Mouse (Mus musculus) liver, embryonic 14.5 days (tissue): ENCODE results near the gene Tnni3. TPM values are rescaled to one million over a fixed set of nuclear protein-coding genes. Genes with fewer than 3 reads are reported as not detected.

Experiments
- ATAC-seq: fragments of 200-750 bp; cut with Nextera tagmentation; 2 replicates; pipeline ENCODE4 v1.8.0; 2017; ENCODE audit warnings: moderate number of reproducible peaks, mild to moderate bottlenecking, moderate library complexity; ENCODE audit not compliant: insufficient read depth
- DNase-seq, 3 experiments: peaks; one replicate each; pipeline ENCODE4 v3.0.0-alpha.2; 2012 to 2013; ENCODE audit warnings: low read depth in 3 of 3, low spot score in 3 of 3
- H3K27ac ChIP-seq: fragments of 300-500 bp; sonication (generic); 2 replicates; pipeline ENCODE4 v1.5.1; 2014; ENCODE audit warnings: moderate library complexity, mild to moderate bottlenecking, control low read depth, inconsistent platforms
- H3K27me3 ChIP-seq: fragments of 300-500 bp; sonication (generic); 2 replicates; pipeline ENCODE4 v1.6.1; 2014; ENCODE audit warnings: mild to moderate bottlenecking, low read length, moderate library complexity; ENCODE audit not compliant: control insufficient read depth, insufficient read depth
- H3K36me3 ChIP-seq: fragments of 300-500 bp; sonication (generic); replicated peaks from 2 replicates; pipeline ENCODE4 v1.6.1; 2014; ENCODE audit warnings: low read depth; ENCODE audit not compliant: control insufficient read depth, insufficient read depth
- H3K4me1 ChIP-seq, 2 experiments: fragments of 200-500 bp in 1 of 2; fragments of 300-500 bp in 1 of 2; sonication (generic) in 1 of 2; replicated peaks; 2 replicates each; pipeline ENCODE4 v1.6.1; 2012 to 2014; ENCODE audit warnings: antibody characterized with exemption in 1 of 2, inconsistent platforms in 1 of 2, low read length in 1 of 2; ENCODE audit not compliant: control insufficient read depth in 2 of 2, insufficient read depth in 2 of 2
- H3K4me2 ChIP-seq: fragments of 300-500 bp; sonication (generic); 2 replicates; pipeline ENCODE4 v1.6.1; 2014; ENCODE audit warnings: low read depth, mild to moderate bottlenecking, control low read depth, moderate library complexity
- H3K4me3 ChIP-seq, 2 experiments: fragments of 200-500 bp in 1 of 2; fragments of 300-500 bp in 1 of 2; sonication (generic) in 1 of 2; 2 replicates each; pipeline ENCODE4 v1.5.1; 2012 to 2014; ENCODE audit warnings: low read depth in 2 of 2, low read length in 2 of 2, mild to moderate bottlenecking in 2 of 2, control low read depth in 1 of 2, inconsistent platforms in 1 of 2, moderate library complexity in 1 of 2; ENCODE audit not compliant: insufficient read depth in 1 of 2
- H3K9ac ChIP-seq: fragments of 300-500 bp; sonication (generic); replicated peaks from 2 replicates; pipeline ENCODE4 v1.6.1; 2014; ENCODE audit warnings: mild to moderate bottlenecking, control low read depth, moderate library complexity
- H3K9me3 ChIP-seq: fragments of 300-500 bp; sonication (generic); 2 replicates; pipeline ENCODE4 v1.6.1; 2016; ENCODE audit warnings: low read length, mixed read lengths; ENCODE audit not compliant: control insufficient read depth
- CTCF ChIP-seq: IDR thresholded peaks from 2 replicates; pipeline ENCODE4 v1.5.1; 2016; ENCODE audit warnings: antibody characterized with exemption, low read depth, control low read depth
- EP300 ChIP-seq: IDR thresholded peaks from 2 replicates; pipeline ENCODE4 v1.6.1; 2016; ENCODE audit warnings: antibody characterized with exemption, low read depth
- WGBS: fragments of 180-500 bp; shearing (Covaris S2); extraction: QIAGEN DNeasy Blood & Tissue Kit; methylation state at CpG from one replicate; pipeline ENCODE4 v1.1.7; 2014; ENCODE audit not compliant: insufficient replicate concordance; 5-methylcytosine and 5-hydroxymethylcytosine counted together
- polyA plus RNA-seq, 2 experiments: library from polyadenylated mRNA; depleted of rRNA in 1 of 2; stranded (reverse) in 1 of 2; unstranded in 1 of 2; fragments of >200 nt; fragmentation: Nextera tagmentation in 1 of 2; extraction: Ambion mirVana in 1 of 2; gene quantifications; 2 replicates each; pipeline versions ENCODE4 v1.2.1 to v1.2.3; 2012 to 2014

Tnni3 gene
- polyA plus RNA-seq, 2 experiments: 0.35 TPM; not detected in 1

DNA sequence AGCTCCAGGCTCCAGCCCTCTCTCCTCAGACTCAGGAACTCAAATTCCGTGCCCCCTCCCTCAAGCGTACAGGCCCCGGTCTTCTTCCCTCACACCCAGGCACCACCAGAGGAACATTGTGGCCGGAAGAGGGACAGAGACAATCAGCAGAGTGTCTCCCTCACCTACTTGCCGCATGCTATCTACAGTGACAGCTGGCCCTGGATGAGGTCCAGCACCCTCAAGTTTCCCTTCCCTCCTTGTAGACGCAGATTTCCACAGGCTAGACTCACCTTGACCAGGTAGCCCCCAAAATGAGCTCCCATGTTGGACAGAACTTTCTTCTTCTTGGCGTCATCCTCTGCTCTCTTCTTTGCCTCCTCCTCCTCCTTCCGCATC lies 15.3 kb downstream of the Tnni3 start:
- Histone ChIP-seq H3K27me3 (no peaks in the 10 kb centered on the region), H3K4me3 (no peak overlapping the region), H3K4me2 (no peak overlapping the region), H3K27ac (no peak overlapping the region), H3K9me3 (no peaks in the 10 kb centered on the region), H3K9ac (no peak overlapping the region), H3K36me3 (no peaks in the 10 kb centered on the region), H3K4me1 (peaks cover 6 to 18% of the 10 kb centered on the region in 2 experiments)
- ATAC-seq (no peak), DNase-seq (no peak)
- 60% methylated on average over 8 of the region's 8 CpGs for WGBS
- TF ChIP-seq CTCF (no peak), EP300 (no peak)

DNA sequence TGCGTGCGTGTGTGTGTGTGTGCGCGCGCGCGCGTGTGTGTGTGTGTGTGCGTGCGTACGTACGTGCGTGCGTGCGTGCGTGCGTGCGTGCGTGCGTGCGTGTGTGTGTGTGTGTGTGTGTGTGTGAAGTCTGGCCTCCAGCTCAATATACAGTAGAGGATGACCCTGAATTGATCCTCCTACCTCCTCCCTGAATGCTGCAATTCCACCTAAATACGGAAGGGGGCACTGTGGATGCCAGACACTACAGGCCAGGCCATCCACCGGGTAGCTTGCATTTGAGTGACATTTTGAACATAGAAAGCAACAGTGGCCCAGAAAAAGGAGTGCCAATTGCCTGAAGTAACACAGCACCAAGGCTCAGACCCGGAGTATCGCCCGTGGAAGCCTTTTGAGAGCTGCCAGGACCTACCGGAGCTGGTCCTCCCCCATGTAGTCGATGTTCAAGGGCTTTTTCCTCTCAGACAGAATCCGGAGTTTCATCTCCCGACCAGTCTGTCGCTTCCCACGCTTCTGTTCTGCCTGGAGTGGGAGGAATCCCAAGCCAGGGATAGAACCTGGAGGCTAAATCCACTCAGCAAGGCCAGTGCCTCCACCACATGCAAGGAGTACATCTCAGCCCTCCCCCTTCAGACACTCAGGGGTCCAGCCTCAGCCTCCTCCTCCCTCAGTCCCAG lies 15.8 kb downstream of the Tnni3 start:
- WGBS: 76% methylated on average over 24 of the region's 32 CpGs
- DNase-seq: no peak
- H3K9ac ChIP-seq: no peak overlapping the region

DNA sequence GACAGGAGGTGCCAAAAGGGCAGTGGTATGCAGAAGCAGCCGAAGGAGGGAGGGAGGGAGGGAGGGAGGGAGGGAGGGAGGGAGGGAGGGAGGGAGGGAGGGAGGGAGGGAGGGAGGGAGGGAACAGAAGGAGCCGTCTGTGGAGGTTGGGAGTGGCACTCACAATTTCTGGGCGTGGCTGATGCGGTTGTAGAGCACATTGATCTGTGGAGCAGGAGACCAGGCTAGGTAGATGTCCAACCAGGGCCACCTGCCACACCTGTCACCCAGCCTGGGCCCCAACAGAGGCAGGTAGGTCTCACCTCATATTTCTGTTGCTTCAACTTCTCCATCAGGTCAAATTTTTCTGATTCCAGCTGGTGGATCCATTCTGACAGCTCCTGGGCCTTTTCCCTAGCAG lies 16.8 kb downstream of the Tnni3 start:
- peaks cover 12 to 23% of the 10 kb centered on the region in 2 experiments for H3K4me1 ChIP-seq

More for the DNA sequence above, 15.8 kb downstream of the Tnni3 start:
- no peaks in the 10 kb centered on the region for H3K9me3 ChIP-seq
- no peaks in the 10 kb centered on the region for H3K36me3 ChIP-seq
- ATAC-seq: no peak
- H3K4me2 ChIP-seq: no peak overlapping the region
- no peak overlapping the region for H3K4me3 ChIP-seq
- no peak overlapping the region for H3K27ac ChIP-seq
- peaks cover 6 to 20% of the 10 kb centered on the region in 2 experiments for H3K4me1 ChIP-seq
- H3K27me3 ChIP-seq: no peaks in the 10 kb centered on the region
- TF ChIP-seq EP300 (no peak), CTCF (peak; percentile 72)

GRCm38 (mm10) chr7:4504646-4505435 lies 19.2 kb downstream of the Tnni3 start:
- H3K9ac ChIP-seq: no peak overlapping the region
- H3K4me3 ChIP-seq: no peak overlapping the region
- no peaks in the 10 kb centered on the region for H3K27me3 ChIP-seq
- H3K36me3 ChIP-seq: no peaks in the 10 kb centered on the region
- peak overlapping the region; percentile 53 for H3K27ac ChIP-seq
- DNase-seq (no peak), ATAC-seq (no peak)
- peaks cover 19 to 30% of the 10 kb centered on the region in 2 experiments for H3K4me1 ChIP-seq
- no peaks in the 10 kb centered on the region for H3K9me3 ChIP-seq
- TF ChIP-seq EP300: no peak
- TF ChIP-seq CTCF: no peak
- peak overlapping the region; percentile 28; the same call in 1 of the 2 replicates for H3K4me2 ChIP-seq
- WGBS: 13% methylated on average over 11 of the region's 11 CpGs

More for the DNA sequence above, 16.8 kb downstream of the Tnni3 start:
- Histone ChIP-seq H3K4me2 (no peak overlapping the region), H3K9ac (no peak overlapping the region), H3K27me3 (no peaks in the 10 kb centered on the region), H3K9me3 (no peaks in the 10 kb centered on the region), H3K4me3 (no peak overlapping the region), H3K36me3 (no peaks in the 10 kb centered on the region), H3K27ac (no peak overlapping the region)
- WGBS: 16% methylated on average over 3 of the region's 4 CpGs
- DNase-seq (no peak), ATAC-seq (no peak)
- no peak for TF ChIP-seq EP300
- no peak for TF ChIP-seq CTCF

DNA sequence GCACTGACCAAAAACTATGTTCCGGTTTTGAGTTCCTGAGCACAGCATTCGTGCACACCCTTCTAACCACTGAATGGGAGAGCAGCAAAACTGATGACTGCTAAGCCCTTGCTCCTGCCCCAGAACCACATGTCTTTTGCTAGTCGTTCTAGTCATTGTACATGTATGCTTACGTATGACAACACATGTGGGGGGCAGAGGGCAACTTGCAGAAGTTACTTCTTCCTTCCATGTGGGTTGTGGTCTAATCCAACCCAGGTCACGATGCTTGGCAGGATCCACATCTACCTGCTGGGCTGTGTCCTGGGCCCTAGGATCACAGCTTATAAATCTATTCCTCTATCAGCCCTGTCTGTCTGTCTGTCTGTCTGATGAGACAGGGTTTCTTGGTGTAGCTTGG lies 20.2 kb downstream of the Tnni3 start:
- Histone ChIP-seq H3K4me2 (no peak overlapping the region), H3K4me1 (peaks cover 23 to 38% of the 10 kb centered on the region in 2 experiments), H3K36me3 (no peaks in the 10 kb centered on the region), H3K9ac (no peak overlapping the region), H3K9me3 (no peaks in the 10 kb centered on the region), H3K4me3 (no peak overlapping the region), H3K27me3 (no peaks in the 10 kb centered on the region), H3K27ac (peak overlapping the region; percentile 53)
- 45% methylated on average over 5 of the region's 5 CpGs for WGBS
- no peak for DNase-seq
- no peak for TF ChIP-seq CTCF
- TF ChIP-seq EP300: no peak
- ATAC-seq: no peak
